Mouse (Mus musculus) lung, embryonic 14.5 days (tissue): ENCODE results near the gene Nav1. TPM values are rescaled to one million over a fixed set of nuclear protein-coding genes. Genes with fewer than 3 reads are reported as not detected.
A peak's percentile ranks its signal among the peaks of the same experiment; 100 is the strongest.

Experiments used
- ATAC-seq: fragments of 200-750 bp; cut with Nextera tagmentation; 2 replicates; pipeline ENCODE4 v1.8.0; 2017; ENCODE audit warnings: mild to moderate bottlenecking, moderate TSS enrichment, moderate library complexity; ENCODE audit not compliant: insufficient read depth
- DNase-seq: peaks from one replicate; pipeline ENCODE4 v3.0.0-alpha.2; 2015
- H3K27ac ChIP-seq: fragments of 300-500 bp; sonication (generic); 2 replicates; pipeline ENCODE4 v1.5.1; 2014; ENCODE audit warnings: low read depth, mild to moderate bottlenecking, moderate library complexity
- H3K27me3 ChIP-seq: fragments of 300-500 bp; sonication (generic); 2 replicates; pipeline ENCODE4 v1.6.1; 2014; ENCODE audit warnings: low read length, control low read depth; ENCODE audit not compliant: insufficient read depth
- H3K36me3 ChIP-seq: fragments of 300-500 bp; sonication (generic); 2 replicates; pipeline ENCODE4 v1.6.1; 2014; ENCODE audit warnings: control low read depth; ENCODE audit not compliant: insufficient read depth
- H3K4me1 ChIP-seq: fragments of 300-500 bp; sonication (generic); 2 replicates; pipeline ENCODE4 v1.6.1; 2014; ENCODE audit warnings: antibody characterized with exemption, control low read depth; ENCODE audit not compliant: insufficient read depth
- H3K4me2 ChIP-seq: fragments of 300-500 bp; sonication (generic); 2 replicates; pipeline ENCODE4 v1.6.1; 2014; ENCODE audit warnings: mild to moderate bottlenecking
- H3K4me3 ChIP-seq: fragments of 300-500 bp; sonication (generic); 2 replicates; pipeline ENCODE4 v1.5.1; 2014; ENCODE audit warnings: low read depth, low read length
- H3K9ac ChIP-seq: fragments of 300-500 bp; sonication (generic); 2 replicates; pipeline ENCODE4 v1.6.1; 2014
- H3K9me3 ChIP-seq: fragments of 300-500 bp; sonication (generic); 2 replicates; pipeline ENCODE4 v1.6.1; 2016; ENCODE audit warnings: low read depth, low read length, control low read depth
- CTCF ChIP-seq: IDR thresholded peaks from 2 replicates; pipeline ENCODE4 v1.5.1; 2016; ENCODE audit warnings: antibody characterized with exemption, low read depth
- WGBS: fragments of 180-500 bp; shearing (Covaris S2); extraction: QIAGEN DNeasy Blood & Tissue Kit; methylation state at CpG from one replicate; pipeline ENCODE4 v1.1.7; 2014; 5-methylcytosine and 5-hydroxymethylcytosine counted together
- polyA plus RNA-seq: library from polyadenylated mRNA; unstranded; fragments of >200 nt; fragmentation: Nextera tagmentation; extraction: Ambion mirVana; gene quantifications from 2 replicates; pipeline ENCODE4 v1.2.1, GENCODE M21; 2014

Gene Nav1
- polyA plus RNA-seq, 1 experiment from 2014 or later, result 21.7 TPM

DNA sequence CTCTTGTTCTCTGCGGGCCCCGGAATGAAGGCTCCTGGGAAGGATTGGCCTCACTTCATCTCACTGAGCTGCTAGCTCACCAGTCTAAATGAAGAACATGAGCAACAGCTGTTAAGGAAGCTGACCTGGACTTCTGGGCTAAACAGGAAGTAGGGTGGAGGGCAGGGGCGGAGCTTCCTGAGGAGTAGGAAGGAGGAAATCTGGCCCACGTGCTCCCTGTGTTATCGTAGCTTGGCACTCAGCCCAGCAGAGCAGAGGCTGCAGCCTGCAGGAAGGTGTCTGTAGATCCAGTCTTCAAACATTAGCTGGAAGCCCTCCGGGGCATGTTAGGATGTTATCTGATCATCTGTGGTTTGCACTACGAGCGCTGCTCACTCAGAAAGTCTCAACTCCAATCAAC is 24.4 kb upstream of the Nav1 start:
- WGBS, result 24% methylated on average over 8 of the region's 8 CpGs
- peak; percentile 85 for ATAC-seq
- peak; percentile 95 for DNase-seq

DNA sequence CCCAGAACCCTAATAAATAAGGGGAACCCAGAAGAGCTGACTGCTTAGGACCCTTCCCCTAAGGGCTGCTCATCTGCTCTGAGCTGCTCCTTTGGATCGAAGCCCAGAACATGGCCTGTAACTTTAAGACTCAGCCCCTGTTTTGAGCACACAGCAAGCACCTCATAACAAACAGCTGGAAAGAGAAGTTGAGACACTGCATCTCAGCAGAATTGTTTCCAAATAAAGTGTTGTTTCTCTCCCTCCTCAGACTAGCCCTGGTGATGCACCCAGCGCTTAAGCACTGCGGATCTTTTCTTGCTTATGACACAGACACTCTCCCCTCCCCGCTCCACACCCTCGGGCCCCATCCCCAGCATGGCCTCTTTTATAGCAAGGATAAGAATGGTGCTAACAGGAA is 22.8 kb upstream of the Nav1 start:
- no peaks in the 10 kb centered on the region for H3K27me3 ChIP-seq
- no peak overlapping the region for H3K27ac ChIP-seq
- H3K9me3 ChIP-seq, result no peaks in the 10 kb centered on the region
- peaks cover 8% of the 10 kb centered on the region; the same call in 1 of the 2 replicates for H3K4me1 ChIP-seq
- H3K4me2 ChIP-seq, result no peak overlapping the region
- no peaks in the 10 kb centered on the region for H3K36me3 ChIP-seq
- TF ChIP-seq CTCF, result no peak
- peak; percentile 33; the same call in 1 of the 2 replicates for ATAC-seq
- H3K4me3 ChIP-seq, result no peak overlapping the region
- DNase-seq, result peak; percentile 58
- WGBS, result 64% methylated on average over 5 of the region's 5 CpGs
- H3K9ac ChIP-seq, result no peak overlapping the region

More for the DNA sequence above, 24.4 kb upstream of the Nav1 start:
- H3K9me3 ChIP-seq, result no peaks in the 10 kb centered on the region
- H3K4me2 ChIP-seq, result peak overlapping the region; percentile 35
- H3K27me3 ChIP-seq, result no peaks in the 10 kb centered on the region
- no peak overlapping the region for H3K9ac ChIP-seq
- TF ChIP-seq CTCF, result no peak
- no peaks in the 10 kb centered on the region for H3K36me3 ChIP-seq
- H3K4me1 ChIP-seq, result peaks cover 8% of the 10 kb centered on the region; the same call in 1 of the 2 replicates
- no peak overlapping the region for H3K4me3 ChIP-seq
- peak overlapping the region; percentile 67; the same call in 1 of the 2 replicates for H3K27ac ChIP-seq

DNA sequence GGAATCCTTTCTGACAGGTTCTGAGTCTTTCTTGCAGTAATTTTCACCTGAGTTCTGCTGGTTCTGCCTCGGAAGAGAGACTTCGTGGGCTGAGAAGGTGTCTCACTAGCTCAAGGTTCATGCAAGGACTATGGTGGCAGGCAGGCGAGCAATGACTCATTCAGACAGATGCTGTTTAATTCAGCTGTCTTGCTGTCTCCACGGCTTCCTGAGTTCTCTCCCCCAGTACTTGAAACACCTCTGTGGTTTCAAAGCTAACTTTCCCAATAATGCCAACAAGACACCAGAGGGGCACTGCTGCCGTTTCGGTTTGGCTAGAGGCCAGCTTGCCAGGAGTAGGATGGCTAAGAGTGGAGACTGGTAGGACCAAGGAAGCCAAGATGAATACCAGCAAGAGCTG is 19.1 kb upstream of the Nav1 start:
- Histone ChIP-seq H3K9ac (no peak overlapping the region), H3K4me1 (no peaks in the 10 kb centered on the region), H3K36me3 (no peaks in the 10 kb centered on the region), H3K9me3 (no peaks in the 10 kb centered on the region), H3K4me2 (no peak overlapping the region), H3K27me3 (no peaks in the 10 kb centered on the region), H3K4me3 (no peak overlapping the region), H3K27ac (no peak overlapping the region)
- 73% methylated on average over 6 of the region's 6 CpGs for WGBS
- no peak for TF ChIP-seq CTCF
- no peak for ATAC-seq
- no peak for DNase-seq

DNA sequence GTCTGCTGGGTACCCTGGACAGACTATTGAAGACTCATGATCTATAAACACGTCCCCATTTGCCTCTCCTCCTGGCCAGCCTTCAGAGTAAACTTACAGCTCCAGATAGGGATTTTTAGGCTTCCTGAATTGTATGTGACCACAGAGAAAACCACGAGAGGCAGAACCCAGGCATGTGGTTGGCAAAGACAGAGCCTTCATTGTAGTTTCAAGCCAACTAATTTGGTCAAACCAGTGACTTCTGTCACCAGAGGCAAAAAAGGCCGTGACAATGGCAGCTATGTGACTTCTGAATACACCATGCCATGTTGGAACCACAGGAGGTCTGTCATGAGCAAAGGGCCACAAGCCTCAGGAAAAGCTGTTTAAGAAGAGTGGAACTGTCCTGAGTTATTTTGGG is 18.6 kb upstream of the Nav1 start:
- no peak for DNase-seq
- Histone ChIP-seq H3K9ac (no peak overlapping the region), H3K27me3 (no peaks in the 10 kb centered on the region), H3K4me1 (no peaks in the 10 kb centered on the region), H3K9me3 (no peaks in the 10 kb centered on the region), H3K4me2 (no peak overlapping the region), H3K36me3 (no peaks in the 10 kb centered on the region), H3K27ac (no peak overlapping the region), H3K4me3 (no peak overlapping the region)
- WGBS, result 71% methylated on average over 3 of the region's 3 CpGs
- no peak for ATAC-seq
- TF ChIP-seq CTCF, result no peak

DNA sequence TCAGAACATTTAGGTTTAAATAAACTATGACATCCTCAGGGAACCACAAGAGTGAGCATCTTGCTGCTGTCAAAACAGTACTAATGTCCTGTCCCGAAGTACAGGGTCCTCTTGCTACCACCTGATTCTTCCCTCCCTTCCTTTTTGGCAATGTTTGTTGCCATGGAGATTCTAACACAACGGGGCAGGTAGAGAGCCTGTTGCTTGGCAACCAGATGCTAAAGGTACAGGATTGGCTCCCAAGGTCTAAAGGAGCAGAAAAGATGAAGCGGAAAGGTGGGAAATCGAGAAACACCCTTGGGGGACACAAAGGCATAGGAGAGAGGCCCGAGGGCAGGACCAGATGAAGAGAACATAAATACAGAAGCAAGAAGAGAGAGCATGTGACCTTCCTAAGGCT is 17.6 kb upstream of the Nav1 start:
- no peak for DNase-seq
- no peaks in the 10 kb centered on the region for H3K9me3 ChIP-seq
- H3K9ac ChIP-seq, result no peak overlapping the region
- no peak overlapping the region for H3K4me2 ChIP-seq
- no peak for TF ChIP-seq CTCF
- H3K27me3 ChIP-seq, result no peaks in the 10 kb centered on the region
- H3K4me3 ChIP-seq, result no peak overlapping the region
- WGBS, result 56% methylated on average over 5 of the region's 5 CpGs
- H3K4me1 ChIP-seq, result peaks cover 3% of the 10 kb centered on the region; the same call in 1 of the 2 replicates
- H3K36me3 ChIP-seq, result no peaks in the 10 kb centered on the region
- no peak for ATAC-seq
- H3K27ac ChIP-seq, result no peak overlapping the region

DNA sequence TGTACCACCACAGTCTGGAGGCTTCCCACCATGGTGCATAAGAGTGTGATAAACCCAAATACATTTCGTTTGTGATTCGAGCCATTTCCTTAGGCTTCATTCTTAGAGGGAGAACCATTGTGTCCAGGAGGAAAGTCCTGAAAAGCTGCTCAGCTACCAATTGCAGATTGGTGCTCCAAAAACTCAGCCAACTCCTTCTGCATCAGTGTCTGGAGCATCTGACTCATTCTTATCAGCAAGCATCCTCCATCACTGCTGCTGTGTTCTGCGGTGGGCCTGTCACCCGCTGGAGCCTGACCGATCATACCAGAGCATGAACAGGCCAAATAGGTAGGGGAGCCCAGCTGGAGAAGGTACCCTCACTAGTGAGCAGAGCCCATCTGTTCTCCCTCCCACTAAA is 16.0 kb upstream of the Nav1 start:
- H3K27me3 ChIP-seq, result no peaks in the 10 kb centered on the region
- H3K27ac ChIP-seq, result no peak overlapping the region
- no peak overlapping the region for H3K9ac ChIP-seq
- no peak overlapping the region for H3K4me3 ChIP-seq
- H3K9me3 ChIP-seq, result no peaks in the 10 kb centered on the region
- DNase-seq (no peak), ATAC-seq (no peak)
- H3K36me3 ChIP-seq, result no peaks in the 10 kb centered on the region
- WGBS, result 83% methylated on average over 5 of the region's 5 CpGs
- H3K4me2 ChIP-seq, result no peak overlapping the region
- TF ChIP-seq CTCF, result no peak
- peaks cover 3% of the 10 kb centered on the region; the same call in 1 of the 2 replicates for H3K4me1 ChIP-seq

DNA sequence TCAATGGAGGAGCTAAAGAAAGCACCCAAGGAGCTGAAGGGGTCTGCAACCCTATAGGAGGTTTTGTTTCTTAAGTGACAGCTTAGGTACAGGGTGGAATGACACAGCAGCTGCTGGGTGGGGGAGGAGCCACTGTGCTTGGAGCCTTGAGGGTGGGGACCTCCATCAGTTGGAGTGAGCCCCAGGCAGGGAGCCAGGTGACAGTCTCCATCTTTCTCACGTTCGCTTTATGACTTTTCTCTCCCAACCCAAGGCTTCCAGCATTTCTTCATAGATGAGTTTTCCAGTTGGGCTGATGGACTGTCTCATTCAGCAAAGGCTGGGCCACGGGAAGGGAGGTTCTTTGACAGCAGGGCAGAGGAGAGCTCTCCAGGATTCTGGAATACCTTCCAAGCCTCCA is 14.2 kb upstream of the Nav1 start:
- Histone ChIP-seq H3K9me3 (no peaks in the 10 kb centered on the region), H3K27me3 (no peaks in the 10 kb centered on the region), H3K4me2 (no peak overlapping the region), H3K36me3 (no peaks in the 10 kb centered on the region), H3K9ac (no peak overlapping the region), H3K4me3 (no peak overlapping the region), H3K27ac (no peak overlapping the region), H3K4me1 (peaks cover 3% of the 10 kb centered on the region; the same call in 1 of the 2 replicates)
- ATAC-seq (no peak), DNase-seq (no peak)
- no peak for TF ChIP-seq CTCF
- WGBS, result 49% methylated on average over 3 of the region's 3 CpGs
